Mouse (Mus musculus) hindbrain, embryonic 13.5 days (tissue): ENCODE results near the gene Rgs6. TPM values are rescaled to one million over a fixed set of nuclear protein-coding genes. Genes with fewer than 3 reads are reported as not detected.

Experiments
- ATAC-seq: fragments of 200-750 bp; cut with Nextera tagmentation; 2 replicates; pipeline ENCODE4 v1.8.0; 2017; ENCODE audit warnings: moderate TSS enrichment; ENCODE audit not compliant: low FRiP score
- H3K27ac ChIP-seq: fragments of 300-500 bp; sonication (generic); 2 replicates; pipeline ENCODE4 v1.5.1; 2015; ENCODE audit warnings: inconsistent platforms, mild to moderate bottlenecking, moderate library complexity
- H3K27me3 ChIP-seq: fragments of 300-500 bp; sonication (generic); 2 replicates; pipeline ENCODE4 v1.6.1; 2015; ENCODE audit warnings: mild to moderate bottlenecking, inconsistent platforms
- H3K36me3 ChIP-seq: fragments of 300-500 bp; sonication (generic); 2 replicates; pipeline ENCODE4 v1.6.1; 2015; ENCODE audit warnings: mild to moderate bottlenecking, inconsistent platforms
- H3K4me1 ChIP-seq: fragments of 300-500 bp; sonication (generic); replicated peaks from 2 replicates; pipeline ENCODE4 v1.6.1; 2015; ENCODE audit warnings: inconsistent platforms
- H3K4me2 ChIP-seq: fragments of 300-500 bp; sonication (generic); 2 replicates; pipeline ENCODE4 v1.6.1; 2015; ENCODE audit warnings: inconsistent platforms, mild to moderate bottlenecking, moderate library complexity
- H3K4me3 ChIP-seq: fragments of 300-500 bp; sonication (generic); 2 replicates; pipeline ENCODE4 v1.5.1; 2015; ENCODE audit warnings: mild to moderate bottlenecking, inconsistent platforms
- H3K9ac ChIP-seq: fragments of 300-500 bp; sonication (generic); 2 replicates; pipeline ENCODE4 v1.6.1; 2015; ENCODE audit warnings: mild to moderate bottlenecking, inconsistent platforms
- H3K9me3 ChIP-seq: fragments of 300-500 bp; sonication (generic); 2 replicates; pipeline ENCODE4 v1.6.1; 2016; ENCODE audit warnings: inconsistent platforms
- WGBS: fragments of 180-500 bp; shearing (Covaris S2); methylation state at CpG from one replicate; pipeline ENCODE4 v1.1.7; 2015; 5-methylcytosine and 5-hydroxymethylcytosine counted together
- polyA plus RNA-seq: library from polyadenylated mRNA; unstranded; fragments of >200 nt; fragmentation: Nextera tagmentation; extraction: Ambion mirVana; gene quantifications from 2 replicates; pipeline ENCODE4 v1.2.1, GENCODE M21; 2015

Gene Rgs6
- polyA plus RNA-seq, 1 experiment from 2014 or later = 7.4 TPM

- Histone ChIP-seq H3K4me2 (no peak overlapping the region), H3K9me3 (no peaks in the 10 kb centered on the region), H3K27ac (no peak overlapping the region), H3K27me3 (no peaks in the 10 kb centered on the region), H3K4me1 (no peaks in the 10 kb centered on the region), H3K36me3 (no peaks in the 10 kb centered on the region), H3K4me3 (no peak overlapping the region), H3K9ac (no peak overlapping the region)
- ATAC-seq = no peak
- WGBS = 74% methylated on average over 9 of the region's 9 CpGs
Measured at GRCm38 (mm10) chr12:83004014-83004682, 416.1 kb downstream of the Rgs6 start.

GRCm38 (mm10) chr12:83011056-83011565 lies 423.0 kb downstream of the Rgs6 start:
- 95% methylated on average over 4 of the region's 4 CpGs for WGBS

DNA sequence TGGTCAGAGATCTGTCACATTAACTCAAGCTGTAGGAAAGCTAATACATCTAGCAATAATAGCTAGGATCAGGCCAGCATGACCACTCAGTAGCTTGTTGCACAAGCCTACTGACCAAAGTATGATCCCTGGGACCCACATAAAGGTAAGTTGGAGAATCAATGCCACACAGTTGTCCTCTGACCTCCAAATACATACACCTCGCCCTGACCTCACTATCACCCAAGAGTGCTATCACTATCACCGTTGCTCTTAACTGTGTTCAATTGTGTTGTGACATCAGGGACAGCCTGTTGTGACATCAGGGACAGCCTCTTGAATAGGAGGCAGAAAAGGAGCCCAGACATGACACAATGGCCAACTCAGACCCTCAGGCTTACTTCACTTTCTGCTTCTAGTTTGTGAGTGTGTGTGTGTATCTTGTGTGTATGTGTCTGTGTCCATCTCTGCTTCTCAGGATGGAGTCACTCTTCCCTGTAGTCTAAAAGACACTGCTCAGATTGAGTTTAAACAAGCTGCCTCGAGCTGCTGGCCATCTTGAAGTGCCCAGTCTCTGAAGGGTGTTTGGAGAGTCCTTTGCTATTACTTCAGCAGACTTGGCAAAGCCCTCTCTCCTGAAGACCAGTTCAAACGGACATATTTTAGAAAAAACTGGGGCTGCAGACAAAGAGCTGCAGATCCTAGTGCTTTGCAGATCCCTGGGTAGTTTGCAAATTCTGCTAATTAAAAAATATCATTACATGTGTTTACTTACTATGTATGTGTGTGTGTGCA lies 426.0 kb downstream of the Rgs6 start:
- Histone ChIP-seq H3K9me3 (no peaks in the 10 kb centered on the region), H3K27ac (no peak overlapping the region), H3K4me3 (no peak overlapping the region), H3K36me3 (no peaks in the 10 kb centered on the region), H3K4me2 (no peak overlapping the region), H3K27me3 (peaks cover 4% of the 10 kb centered on the region; the same call in 1 of the 2 replicates), H3K4me1 (no peaks in the 10 kb centered on the region), H3K9ac (no peak overlapping the region)
- ATAC-seq = no peak
- 79% methylated on average over 4 of the region's 4 CpGs for WGBS

More at GRCm38 (mm10) chr12:83011056-83011565, 423.0 kb downstream of the Rgs6 start:
- Histone ChIP-seq H3K36me3 (no peaks in the 10 kb centered on the region), H3K9ac (no peak overlapping the region), H3K4me2 (no peak overlapping the region), H3K4me1 (no peaks in the 10 kb centered on the region), H3K9me3 (no peaks in the 10 kb centered on the region), H3K27ac (no peak overlapping the region), H3K4me3 (no peak overlapping the region), H3K27me3 (no peaks in the 10 kb centered on the region)
- ATAC-seq = no peak

GRCm38 (mm10) chr12:83014848-83015247 lies 426.8 kb downstream of the Rgs6 start:
- WGBS = 27% methylated on average over 2 of the region's 2 CpGs
- no peak overlapping the region for H3K27ac ChIP-seq
- H3K4me3 ChIP-seq = no peak overlapping the region
- H3K9me3 ChIP-seq = no peaks in the 10 kb centered on the region
- peaks cover 5% of the 10 kb centered on the region; the same call in 1 of the 2 replicates for H3K27me3 ChIP-seq
- no peak overlapping the region for H3K9ac ChIP-seq
- no peak for ATAC-seq
- no peaks in the 10 kb centered on the region for H3K4me1 ChIP-seq
- no peak overlapping the region for H3K4me2 ChIP-seq
- H3K36me3 ChIP-seq = no peaks in the 10 kb centered on the region

DNA sequence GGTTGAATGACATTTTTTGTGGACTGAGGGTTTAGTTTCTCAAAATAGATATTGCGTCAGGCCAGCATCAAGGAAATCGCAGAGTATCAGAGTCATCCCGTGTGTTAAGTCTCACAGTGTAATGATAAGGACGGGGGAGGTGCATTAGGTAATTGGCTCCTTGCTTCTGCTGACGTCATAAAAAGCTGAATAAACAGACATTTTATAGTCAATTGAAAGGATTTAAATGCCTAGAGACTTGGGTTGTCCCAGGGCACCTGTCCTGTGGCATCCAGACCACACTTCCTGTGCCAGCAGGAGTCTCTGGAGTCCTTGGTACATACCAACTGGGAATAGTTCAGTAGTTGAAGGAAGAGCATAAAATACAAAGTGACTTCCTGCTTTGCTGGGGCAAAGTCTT lies 427.3 kb downstream of the Rgs6 start:
- no peak overlapping the region for H3K9ac ChIP-seq
- H3K4me3 ChIP-seq = no peak overlapping the region
- no peaks in the 10 kb centered on the region for H3K4me1 ChIP-seq
- H3K27me3 ChIP-seq = peaks cover 5% of the 10 kb centered on the region; the same call in 1 of the 2 replicates
- WGBS = 76% methylated on average over 5 of the region's 5 CpGs
- no peak overlapping the region for H3K27ac ChIP-seq
- no peak for ATAC-seq
- H3K9me3 ChIP-seq = no peaks in the 10 kb centered on the region
- H3K36me3 ChIP-seq = no peaks in the 10 kb centered on the region
- no peak overlapping the region for H3K4me2 ChIP-seq

GRCm38 (mm10) chr12:83016486-83016885 lies 428.4 kb downstream of the Rgs6 start:
- Histone ChIP-seq H3K9ac (no peak overlapping the region), H3K36me3 (no peaks in the 10 kb centered on the region), H3K4me3 (no peak overlapping the region), H3K27me3 (peaks cover 5% of the 10 kb centered on the region; the same call in 1 of the 2 replicates), H3K4me1 (no peaks in the 10 kb centered on the region), H3K27ac (no peak overlapping the region), H3K4me2 (no peak overlapping the region), H3K9me3 (no peaks in the 10 kb centered on the region)
- WGBS = 91% methylated on average over 6 of the region's 6 CpGs
- ATAC-seq = no peak

- 7% methylated on average over 3 of the region's 3 CpGs for WGBS
- Histone ChIP-seq H3K4me2 (no peak overlapping the region), H3K36me3 (no peaks in the 10 kb centered on the region), H3K4me1 (no peaks in the 10 kb centered on the region), H3K27ac (no peak overlapping the region), H3K9ac (no peak overlapping the region), H3K27me3 (peaks cover 5% of the 10 kb centered on the region; the same call in 1 of the 2 replicates), H3K9me3 (no peaks in the 10 kb centered on the region), H3K4me3 (no peak overlapping the region)
- no peak for ATAC-seq
Measured at GRCm38 (mm10) chr12:83018005-83018404, 429.9 kb downstream of the Rgs6 start.

GRCm38 (mm10) chr12:83026985-83027384 lies 438.9 kb downstream of the Rgs6 start:
- Histone ChIP-seq H3K4me3 (no peak overlapping the region), H3K9me3 (no peaks in the 10 kb centered on the region), H3K9ac (no peak overlapping the region), H3K4me1 (no peaks in the 10 kb centered on the region), H3K36me3 (no peaks in the 10 kb centered on the region), H3K27me3 (no peaks in the 10 kb centered on the region), H3K4me2 (no peak overlapping the region), H3K27ac (no peak overlapping the region)
- 37% methylated on average over 3 of the region's 3 CpGs for WGBS
- no peak for ATAC-seq

- no peaks in the 10 kb centered on the region for H3K27me3 ChIP-seq
- no peaks in the 10 kb centered on the region for H3K9me3 ChIP-seq
- ATAC-seq = no peak
- H3K4me3 ChIP-seq = no peak overlapping the region
- H3K4me2 ChIP-seq = no peak overlapping the region
- H3K9ac ChIP-seq = no peak overlapping the region
- peak overlapping the region; percentile 20; the same call in 1 of the 2 replicates for H3K27ac ChIP-seq
- peaks cover 20% of the 10 kb centered on the region for H3K4me1 ChIP-seq
- WGBS = 47% methylated on average over 7 of the region's 7 CpGs
- H3K36me3 ChIP-seq = no peaks in the 10 kb centered on the region
Measured at GRCm38 (mm10) chr12:83033171-83033835, 445.2 kb downstream of the Rgs6 start.

- Histone ChIP-seq H3K4me2 (no peak overlapping the region), H3K4me1 (peaks cover 37% of the 10 kb centered on the region), H3K27ac (no peak overlapping the region), H3K27me3 (no peaks in the 10 kb centered on the region), H3K4me3 (no peak overlapping the region), H3K36me3 (no peaks in the 10 kb centered on the region), H3K9ac (no peak overlapping the region), H3K9me3 (no peaks in the 10 kb centered on the region)
- ATAC-seq = no peak
- whole genome bisulfite sequencing = 82% methylated on average over 3 of the region's 3 CpGs
Measured at GRCm38 (mm10) chr12:83034859-83035569, 446.9 kb downstream of the Rgs6 start.

DNA sequence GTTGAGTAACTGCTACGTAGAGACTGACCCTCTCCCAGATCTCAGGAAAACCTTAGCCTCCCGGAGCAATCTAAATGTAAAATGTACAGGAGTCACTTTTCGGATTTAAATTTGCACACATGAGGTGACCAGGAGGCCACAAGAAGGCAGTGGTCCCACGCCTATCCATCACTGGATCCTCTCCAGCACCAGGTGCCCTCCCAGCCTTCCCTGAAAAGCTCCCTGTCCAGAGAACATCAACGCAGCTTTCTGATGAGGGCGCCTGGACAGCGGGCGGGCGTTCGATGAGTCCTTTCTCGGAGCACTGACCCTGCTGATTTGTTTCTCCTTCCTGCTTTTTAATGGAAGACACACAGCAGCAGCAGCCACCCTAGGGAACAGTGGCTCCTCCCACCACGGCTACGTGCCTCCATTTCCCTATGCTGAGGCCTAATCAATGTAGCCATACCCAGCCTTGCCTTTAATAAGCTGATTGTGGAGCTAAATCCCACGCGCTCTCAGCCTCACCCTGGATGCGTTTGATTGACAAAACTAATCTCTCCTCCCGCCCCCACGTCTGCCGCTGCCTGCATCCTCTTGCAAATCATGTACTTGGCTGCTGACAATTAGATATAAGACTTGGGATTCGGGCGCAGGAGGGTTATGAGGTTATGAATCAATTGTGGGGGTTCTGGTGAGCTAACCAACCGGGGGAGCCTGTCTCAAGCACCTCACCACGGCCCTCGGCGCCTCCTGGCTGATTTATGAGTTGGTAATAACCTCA lies 449.9 kb downstream of the Rgs6 start:
- Histone ChIP-seq H3K9me3 (no peaks in the 10 kb centered on the region), H3K4me1 (peaks cover 34% of the 10 kb centered on the region), H3K4me3 (no peak overlapping the region), H3K27me3 (no peaks in the 10 kb centered on the region), H3K36me3 (no peaks in the 10 kb centered on the region), H3K4me2 (no peak overlapping the region), H3K27ac (peak overlapping the region; percentile 77), H3K9ac (0 out of 2 replicates have a peak overlapping the region, but pooled peaks have one; percentile 2)
- 56% methylated on average over 25 of the region's 25 CpGs for WGBS
- peak; percentile 69 for ATAC-seq
